In genomic region chr2:173083712-173084475, GRCm38 (mm10) we compare ENCODE assay signal across 8 mouse cellular contexts. TPM values are rescaled to one million over a fixed set of nuclear protein-coding genes. Genes with fewer than 3 reads are reported as not detected.
A peak's percentile ranks its signal among the peaks of the same experiment; 100 is the strongest.
DNase-seq lines count a peak whose midpoint lies in the region; ATAC-seq and TF ChIP-seq lines count a peak whose summit lies in the region.

No protein-coding gene starts in this region.

- H3K27ac ChIP-seq in hindbrain, embryonic 11.5 days (ENCODE audit: low read depth, low read length), result no peak overlapping the region
- no peak overlapping the region for H3K27ac ChIP-seq in hindbrain, postnatal 0 days

- TF ChIP-seq CTCF in hindbrain, postnatal 0 days (IDR thresholded peaks at IDR 0.05; ENCODE audit: low read depth), result no peak
- no peak for TF ChIP-seq CTCF in brain, embryonic 14.5 days (IDR thresholded peaks at IDR 0.05; ENCODE audit: borderline replicate concordance, extremely low read depth, insufficient read depth, insufficient read length)

- DNase-seq in hindbrain, embryonic 11.5 days (ENCODE audit: low spot score), result peak; percentile 37
- DNase-seq in hindbrain, postnatal 0 days (ENCODE audit: low spot score), result no peak
- DNase-seq in brain, embryonic 14.5 days (ENCODE audit: low read depth), result peak; percentile 31
- peak; percentile 98 for DNase-seq in induced T-regulatory cell, adult 2 months (ENCODE audit: low read depth)
- peak; percentile 91 for DNase-seq in thymus, postnatal 14 days
- DNase-seq in frontal cortex, postnatal 25 days (ENCODE audit: low spot score in 2 of 2), result no peak
- no peak for DNase-seq in layer of hippocampus, postnatal 14 days (ENCODE audit: low spot score in 2 of 2)

- ATAC-seq in hindbrain, embryonic 11.5 days (ENCODE audit: low FRiP score), result peak; percentile 26; the same call in 1 of the 2 replicates
- ATAC-seq in hindbrain, postnatal 0 days, result no peak
- peak; percentile 81 for ATAC-seq in megakaryocyte, adult 5-6 weeks (ENCODE audit: poor library complexity, severe bottlenecking)

- no peaks in the 10 kb centered on the region for H3K27me3 ChIP-seq in hindbrain, embryonic 11.5 days (ENCODE audit: control insufficient read depth, insufficient read depth, low read length)
- no peaks in the 10 kb centered on the region for H3K27me3 ChIP-seq in hindbrain, postnatal 0 days (ENCODE audit: insufficient read depth, low read length)

- H3K36me3 ChIP-seq in hindbrain, embryonic 11.5 days (ENCODE audit: control insufficient read depth, insufficient read depth, low read length), result no peaks in the 10 kb centered on the region
- no peaks in the 10 kb centered on the region for H3K36me3 ChIP-seq in hindbrain, postnatal 0 days (ENCODE audit: insufficient read depth, low read length)

- no peak overlapping the region for H3K9ac ChIP-seq in hindbrain, embryonic 11.5 days (ENCODE audit: low read depth, low read length)
- no peak overlapping the region for H3K9ac ChIP-seq in hindbrain, postnatal 0 days (replicated peaks; ENCODE audit: low read length)

- H3K4me1 ChIP-seq in hindbrain, embryonic 11.5 days (replicated peaks; ENCODE audit: control insufficient read depth, insufficient read depth, low read length), result no peaks in the 10 kb centered on the region
- H3K4me1 ChIP-seq in hindbrain, postnatal 0 days (ENCODE audit: insufficient read depth, low read length), result no peaks in the 10 kb centered on the region

- 23% methylated on average over 13 of the region's 13 CpGs for WGBS in hindbrain, embryonic 11.5 days
- 15% methylated on average over 13 of the region's 13 CpGs for WGBS in hindbrain, postnatal 0 days

- H3K4me2 ChIP-seq in hindbrain, embryonic 11.5 days (replicated peaks; ENCODE audit: low read depth, low read length), result no peak overlapping the region
- no peak overlapping the region for H3K4me2 ChIP-seq in hindbrain, postnatal 0 days (ENCODE audit: low read depth, low read length)

- no peak for TF ChIP-seq POLR2A in brain, embryonic 14.5 days (IDR thresholded peaks at IDR 0.05; ENCODE audit: borderline replicate concordance, extremely low read depth, insufficient read depth, insufficient read length, poor library complexity, severe bottlenecking)

- no peaks in the 10 kb centered on the region for H3K9me3 ChIP-seq in hindbrain, embryonic 11.5 days (ENCODE audit: control insufficient read depth, low read length)
- no peaks in the 10 kb centered on the region for H3K9me3 ChIP-seq in hindbrain, postnatal 0 days (ENCODE audit: low read length)

- no peak overlapping the region for H3K4me3 ChIP-seq in hindbrain, embryonic 11.5 days (ENCODE audit: low read depth, low read length)
- H3K4me3 ChIP-seq in hindbrain, postnatal 0 days (ENCODE audit: low read length), result no peak overlapping the region

RNA-seq across cellular contexts. Expression of gene Ctcfl, which starts 35.4 kb away (rescaled TPM):
- 0.06 TPM in 2 replicates for polyA plus RNA-seq in hindbrain, embryonic 11.5 days (2014; fragmentation: Nextera tagmentation; extraction: Ambion mirVana)
- total RNA-seq in hindbrain, postnatal 0 days (2014; rRNA removed), result not detected in 2 replicates
- not detected in 2 replicates for polyA plus RNA-seq in hindbrain, postnatal 0 days (2015; fragmentation: Nextera tagmentation; extraction: Ambion mirVana)
- not detected in 2 replicates for polyA plus RNA-seq in brain, embryonic 14.5 days (2012; rRNA removed)
- 0.11 TPM in 1 of 2 replicates, not detected in the other for total RNA-seq in megakaryocyte, adult 5-6 weeks (2015)
- not detected in 2 replicates for total RNA-seq in megakaryocyte, adult 5-6 weeks (2017)
- not detected for total RNA-seq in layer of hippocampus, postnatal 14 days (2021)

Comparison
In these comparisons a context has a peak if more than half of its experiments do, and no peak if none do; other contexts are left out.
1. DNase-seq: peak in hindbrain, embryonic 11.5 days (single experiment), brain, embryonic 14.5 days (single experiment), induced T-regulatory cell, adult 2 months (single experiment) and thymus, postnatal 14 days (single experiment); none in hindbrain, postnatal 0 days (single experiment), frontal cortex, postnatal 25 days (0 of 2) and layer of hippocampus, postnatal 14 days (0 of 2).